Mouse (Mus musculus) kidney, embryonic 16.5 days (tissue): ENCODE data around the gene Setdb1. TPM values are rescaled to one million over a fixed set of nuclear protein-coding genes. Genes with fewer than 3 reads are reported as not detected.

Experiments used
- ATAC-seq: fragments of 200-750 bp; cut with Nextera tagmentation; 2 replicates; pipeline ENCODE4 v1.8.0; 2017; ENCODE audit warnings: moderate TSS enrichment; ENCODE audit not compliant: low FRiP score, low TSS enrichment
- H3K27ac ChIP-seq: fragments of 300-500 bp; sonication (generic); 2 replicates; pipeline ENCODE4 v1.5.1; 2014; ENCODE audit warnings: low read length
- H3K27me3 ChIP-seq: fragments of 300-500 bp; sonication (generic); 2 replicates; pipeline ENCODE4 v1.6.1; 2014; ENCODE audit warnings: low read length, control low read depth, mixed read lengths; ENCODE audit not compliant: insufficient read depth
- H3K36me3 ChIP-seq: fragments of 300-500 bp; sonication (generic); 2 replicates; pipeline ENCODE4 v1.6.1; 2014; ENCODE audit warnings: low read length, control low read depth, mixed read lengths; ENCODE audit not compliant: insufficient read depth
- H3K4me1 ChIP-seq: fragments of 300-500 bp; sonication (generic); 2 replicates; pipeline ENCODE4 v1.6.1; 2014; ENCODE audit warnings: low read length, control low read depth, mixed read lengths; ENCODE audit not compliant: insufficient read depth
- H3K4me2 ChIP-seq: fragments of 300-500 bp; sonication (generic); replicated peaks from 2 replicates; pipeline ENCODE4 v1.6.1; 2014; ENCODE audit warnings: low read depth, low read length
- H3K4me3 ChIP-seq: fragments of 300-500 bp; sonication (generic); 2 replicates; pipeline ENCODE4 v1.5.1; 2014; ENCODE audit warnings: mild to moderate bottlenecking, low read length
- H3K9ac ChIP-seq: fragments of 300-500 bp; sonication (generic); replicated peaks from 2 replicates; pipeline ENCODE4 v1.6.1; 2014; ENCODE audit warnings: low read length
- H3K9me3 ChIP-seq: fragments of 300-500 bp; sonication (generic); 2 replicates; pipeline ENCODE4 v1.6.1; 2016; ENCODE audit warnings: low read length, control low read depth
- WGBS: fragments of 180-500 bp; shearing (Covaris S2); extraction: QIAGEN DNeasy Blood & Tissue Kit; methylation state at CpG from one replicate; pipeline ENCODE4 v1.1.7; 2014; 5-methylcytosine and 5-hydroxymethylcytosine counted together
- polyA plus RNA-seq: library from polyadenylated mRNA; unstranded; fragments of >200 nt; fragmentation: Nextera tagmentation; extraction: Ambion mirVana; gene quantifications from 2 replicates; pipeline ENCODE4 v1.2.1, GENCODE M21; 2015

Setdb1 gene
- polyA plus RNA-seq, 1 experiment from 2014 or later: 45.5 TPM

DNA sequence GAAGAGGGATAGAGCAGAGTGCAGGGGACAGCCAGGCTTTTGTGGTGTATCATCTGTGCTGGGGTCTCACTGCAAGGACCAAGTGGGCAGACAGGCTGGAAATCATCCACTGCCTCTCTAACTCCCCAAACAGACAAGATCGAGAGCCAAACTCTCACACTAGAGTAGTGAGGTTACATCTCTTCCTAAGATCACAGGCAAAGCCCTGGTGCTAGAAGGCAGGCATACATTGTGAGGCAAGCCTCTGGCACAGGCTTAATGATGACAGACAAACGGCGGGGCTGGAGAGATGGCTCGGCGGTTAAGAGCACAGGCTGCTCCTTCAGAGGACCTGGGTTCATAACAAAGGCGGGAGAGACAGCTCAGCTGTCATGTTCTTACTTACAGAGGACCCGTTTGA, 43.5 kb downstream of the Setdb1 start:
- no peak for ATAC-seq

DNA sequence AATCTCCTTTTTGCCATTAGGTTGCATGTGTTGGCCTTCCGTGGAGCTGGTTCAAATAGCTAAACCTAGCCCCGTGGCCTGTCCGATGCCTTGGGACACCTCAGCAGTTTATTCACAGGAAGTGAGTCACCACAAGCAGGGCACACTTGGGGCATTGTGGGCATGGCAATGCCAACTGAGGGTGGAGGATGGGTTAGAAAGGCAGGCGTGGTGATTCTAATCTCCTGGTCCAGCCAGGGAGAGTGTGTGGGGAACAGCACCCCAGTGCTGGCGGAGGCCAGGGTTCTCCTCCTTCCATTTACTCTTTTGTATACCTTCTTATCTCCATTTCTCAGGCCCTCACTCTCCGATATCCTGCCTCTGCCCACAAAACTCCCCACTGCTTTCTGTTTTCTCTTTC, 44.4 kb downstream of the Setdb1 start:
- no peak for ATAC-seq
- no peak overlapping the region for H3K27ac ChIP-seq
- H3K4me1 ChIP-seq: peaks cover 28% of the 10 kb centered on the region
- WGBS: 76% methylated on average over 6 of the region's 6 CpGs
- 0 out of 2 replicates have a peak overlapping the region, but pooled peaks have one; percentile 31 for H3K9ac ChIP-seq
- H3K27me3 ChIP-seq: no peaks in the 10 kb centered on the region
- no peak overlapping the region for H3K4me3 ChIP-seq
- no peaks in the 10 kb centered on the region for H3K9me3 ChIP-seq
- H3K36me3 ChIP-seq: no peaks in the 10 kb centered on the region
- no peak overlapping the region for H3K4me2 ChIP-seq

More for the DNA sequence above, 43.5 kb downstream of the Setdb1 start:
- Histone ChIP-seq H3K4me2 (no peak overlapping the region), H3K27ac (no peak overlapping the region), H3K27me3 (no peaks in the 10 kb centered on the region), H3K9me3 (no peaks in the 10 kb centered on the region), H3K9ac (no peak overlapping the region), H3K36me3 (no peaks in the 10 kb centered on the region), H3K4me3 (no peak overlapping the region), H3K4me1 (peaks cover 34% of the 10 kb centered on the region)
- WGBS: 57% methylated on average over 7 of the region's 7 CpGs

DNA sequence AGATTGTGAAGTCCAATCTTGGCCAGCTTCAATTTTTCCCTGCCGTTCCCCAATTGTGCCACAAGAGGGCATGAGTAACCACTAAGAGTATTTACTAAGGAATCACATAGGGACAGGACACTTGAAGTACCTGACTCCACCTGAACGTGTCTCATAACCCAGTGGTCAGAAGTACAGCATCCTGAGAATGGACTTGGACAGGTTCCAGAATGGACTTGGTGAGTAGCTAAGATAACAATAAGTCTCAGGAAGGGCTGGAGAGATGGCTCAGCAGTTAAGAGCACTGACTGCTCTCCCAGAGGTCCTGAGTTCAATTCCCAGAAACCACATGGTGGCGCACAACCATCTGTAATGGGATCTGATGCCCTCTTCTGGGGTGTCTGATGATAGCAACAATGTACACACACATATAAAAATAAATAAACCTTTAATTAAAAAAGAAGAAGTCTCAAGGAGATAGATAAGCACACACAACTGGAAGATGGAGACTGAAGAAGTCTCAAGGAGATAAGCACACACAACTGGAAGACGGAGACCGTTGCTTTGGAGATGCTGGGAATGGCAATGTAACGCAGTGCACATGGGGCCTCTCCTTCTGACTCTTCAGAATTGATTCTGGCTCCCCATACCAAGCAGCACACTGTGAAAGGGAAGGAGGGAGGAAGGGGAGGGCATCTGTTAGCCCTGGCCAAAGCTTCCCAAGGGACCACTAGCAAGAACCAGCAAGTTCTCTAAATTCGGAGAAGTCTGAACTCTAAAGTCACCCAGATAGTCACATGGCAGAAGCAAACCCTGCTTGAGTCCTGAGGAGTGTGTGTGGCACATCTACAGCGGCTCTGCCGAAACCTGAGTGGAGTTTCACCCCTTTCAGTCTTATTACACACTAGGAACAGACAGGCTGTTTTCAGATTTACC, 45.8 kb downstream of the Setdb1 start:
- no peaks in the 10 kb centered on the region for H3K9me3 ChIP-seq
- H3K27ac ChIP-seq: no peak overlapping the region
- no peak overlapping the region for H3K9ac ChIP-seq
- H3K36me3 ChIP-seq: no peaks in the 10 kb centered on the region
- peaks cover 21% of the 10 kb centered on the region for H3K4me1 ChIP-seq
- H3K4me2 ChIP-seq: no peak overlapping the region
- ATAC-seq: no peak
- no peak overlapping the region for H3K4me3 ChIP-seq
- H3K27me3 ChIP-seq: no peaks in the 10 kb centered on the region
- WGBS: 68% methylated on average over 9 of the region's 9 CpGs

DNA sequence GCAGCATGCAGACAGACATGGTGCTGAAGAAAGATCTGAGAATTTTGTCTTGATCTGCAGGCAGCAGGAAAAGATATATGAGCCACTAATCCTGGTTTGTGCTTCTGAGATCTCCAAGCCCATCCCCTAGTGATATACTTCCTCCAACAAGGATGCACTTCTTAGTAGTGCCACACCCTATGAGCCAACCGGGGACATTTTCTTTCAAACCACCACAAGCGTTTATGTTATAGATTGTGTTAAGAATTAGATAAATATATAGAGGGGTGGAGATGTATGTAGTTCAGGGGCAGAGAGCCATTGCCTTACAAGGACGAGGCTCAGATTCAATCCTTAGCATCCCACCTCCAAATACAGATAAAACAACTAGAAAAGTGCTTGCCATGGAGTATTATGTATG, 46.5 kb downstream of the Setdb1 start:
- Histone ChIP-seq H3K4me2 (no peak overlapping the region), H3K9me3 (no peaks in the 10 kb centered on the region), H3K27ac (no peak overlapping the region), H3K4me3 (no peak overlapping the region), H3K9ac (no peak overlapping the region), H3K4me1 (peaks cover 16% of the 10 kb centered on the region), H3K36me3 (no peaks in the 10 kb centered on the region), H3K27me3 (no peaks in the 10 kb centered on the region)
- 63% methylated on average over 3 of the region's 3 CpGs for WGBS
- no peak for ATAC-seq

DNA sequence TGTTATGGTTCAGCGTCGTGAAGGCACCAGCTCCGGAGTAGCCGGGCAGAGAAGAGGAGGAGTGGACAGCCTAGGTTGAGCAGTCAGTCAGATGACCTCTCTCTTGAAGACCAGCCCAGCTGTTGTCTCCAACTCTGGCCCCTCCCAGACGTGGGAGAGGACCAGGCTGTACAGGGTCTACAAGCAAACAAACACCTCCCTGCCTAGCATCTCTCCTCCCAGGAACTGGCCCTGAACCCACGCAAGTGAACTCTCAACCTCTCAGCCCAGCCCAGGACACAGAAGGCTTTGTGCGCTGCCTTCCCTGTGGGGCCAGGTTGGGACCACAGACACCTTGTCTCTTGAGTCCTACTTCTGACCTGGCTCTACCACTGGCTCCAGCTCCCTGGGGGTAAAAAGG, 49.9 kb downstream of the Setdb1 start, which contains the start of gene Anxa9:
Anxa9 (minus strand) TSS at position 77 of the 400 bp plus-strand sequence.
- peak within 1 kb of the TSS; percentile 19; the same call in 1 of the 2 replicates for H3K9ac ChIP-seq
- peak within 1 kb of the TSS; percentile 24; the same call in 1 of the 2 replicates for H3K4me2 ChIP-seq
- peak within 1 kb of the TSS; percentile 67 for H3K27ac ChIP-seq
- peak; percentile 65 for ATAC-seq
- 40% methylated on average over 7 of the region's 7 CpGs for WGBS
- peaks cover 6% of the 10 kb centered on the region for H3K4me1 ChIP-seq
- no peaks in the 10 kb centered on the region for H3K9me3 ChIP-seq
- H3K27me3 ChIP-seq: no peaks in the 10 kb centered on the region
- no peak within 1 kb of the TSS for H3K4me3 ChIP-seq
- H3K36me3 ChIP-seq: no peaks in the 10 kb centered on the region

DNA sequence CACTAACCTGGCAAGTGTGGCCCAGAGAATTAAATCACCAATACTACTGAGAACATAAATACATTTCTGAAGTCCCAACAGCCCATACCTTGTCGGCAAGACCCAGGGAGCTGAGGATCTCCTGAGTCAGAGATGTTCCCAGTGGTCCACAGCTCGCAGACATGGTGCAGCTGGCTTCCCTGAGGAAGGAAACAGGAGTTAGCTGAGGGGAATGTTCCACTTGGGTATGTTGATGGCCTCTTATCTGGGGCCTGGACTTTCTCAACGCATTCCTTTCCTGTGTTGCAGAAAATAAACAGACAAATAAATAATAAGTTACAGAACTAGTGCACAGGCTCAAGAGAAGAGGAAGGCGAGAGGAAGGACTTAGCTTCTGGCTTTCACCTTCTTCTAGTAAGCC, 50.8 kb downstream of the Setdb1 start:
- Histone ChIP-seq H3K4me1 (peaks cover 6% of the 10 kb centered on the region), H3K4me3 (no peak overlapping the region), H3K36me3 (no peaks in the 10 kb centered on the region), H3K4me2 (no peak overlapping the region; the same call in 1 of the 2 replicates), H3K27ac (peak overlapping the region; percentile 63; the same call in 1 of the 2 replicates), H3K9me3 (no peaks in the 10 kb centered on the region), H3K27me3 (no peaks in the 10 kb centered on the region), H3K9ac (no peak overlapping the region)
- no peak for ATAC-seq
- 73% methylated on average over 4 of the region's 4 CpGs for WGBS

DNA sequence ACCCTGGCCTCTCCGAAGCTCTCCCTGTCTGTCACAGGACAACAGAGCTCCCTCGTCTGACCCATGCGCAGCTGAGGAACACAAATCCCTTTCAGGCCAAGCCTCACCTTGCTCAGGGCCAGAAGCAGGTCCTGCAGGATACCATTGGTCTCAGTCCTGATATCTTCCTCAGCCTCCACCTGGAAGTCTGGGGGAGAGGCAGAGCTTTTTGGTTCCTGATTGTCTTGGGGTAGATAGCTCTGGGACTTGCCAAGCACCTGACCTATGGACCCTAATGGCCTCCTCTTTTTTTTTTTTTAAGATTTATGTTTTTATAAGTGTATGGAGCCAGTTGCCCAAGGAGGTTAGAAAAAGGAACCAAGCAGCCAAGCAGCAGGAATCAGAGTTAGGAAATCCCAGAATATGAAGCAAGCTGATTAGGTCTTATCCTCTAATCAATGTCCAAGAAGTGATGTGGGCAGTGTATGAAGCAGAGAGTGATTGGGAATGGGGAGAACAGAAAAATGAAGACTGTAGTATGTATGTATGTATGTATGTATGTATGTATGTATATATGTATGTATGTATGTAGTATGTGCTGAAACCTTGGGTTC, 55.7 kb downstream of the Setdb1 start:
- WGBS: 85% methylated on average over 3 of the region's 3 CpGs
- Histone ChIP-seq H3K27me3 (no peaks in the 10 kb centered on the region), H3K9me3 (no peaks in the 10 kb centered on the region), H3K4me2 (no peak overlapping the region), H3K4me3 (no peak overlapping the region), H3K36me3 (peaks cover 4% of the 10 kb centered on the region; the same call in 1 of the 2 replicates), H3K4me1 (no peaks in the 10 kb centered on the region; the same call in 1 of the 2 replicates), H3K9ac (no peak overlapping the region), H3K27ac (no peak overlapping the region)
- ATAC-seq: no peak

DNA sequence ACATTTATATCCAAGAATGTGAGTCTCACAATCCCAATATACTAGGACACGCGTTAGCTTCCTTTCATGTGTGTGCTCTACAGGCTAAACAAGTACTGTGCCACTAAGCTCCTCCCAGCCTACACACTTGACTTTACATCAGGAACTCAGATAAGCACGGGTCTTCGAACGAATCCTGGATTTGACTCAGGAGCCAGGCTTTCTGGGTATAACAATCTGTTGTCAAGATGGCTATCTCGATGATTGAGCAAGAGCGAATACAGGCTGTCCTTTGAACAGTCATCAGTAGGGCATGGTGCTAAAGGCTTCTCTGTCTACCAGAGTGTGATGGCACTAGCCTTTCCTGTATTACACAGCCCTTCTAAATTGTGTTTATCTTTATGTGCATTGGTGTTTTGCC, 59.0 kb downstream of the Setdb1 start:
- peaks cover 25% of the 10 kb centered on the region for H3K36me3 ChIP-seq
- H3K9me3 ChIP-seq: no peaks in the 10 kb centered on the region
- no peak for ATAC-seq
- WGBS: 82% methylated on average over 7 of the region's 7 CpGs
- H3K4me1 ChIP-seq: peaks cover 11% of the 10 kb centered on the region
- no peak overlapping the region for H3K4me2 ChIP-seq
- H3K27ac ChIP-seq: no peak overlapping the region
- H3K4me3 ChIP-seq: no peak overlapping the region
- no peak overlapping the region for H3K9ac ChIP-seq
- H3K27me3 ChIP-seq: no peaks in the 10 kb centered on the region

GRCm38 (mm10) chr3:95296103-95296469, 60.9 kb downstream of the Setdb1 start:
- peaks cover 11% of the 10 kb centered on the region for H3K4me1 ChIP-seq
- peaks cover 29% of the 10 kb centered on the region for H3K36me3 ChIP-seq
- no peaks in the 10 kb centered on the region for H3K9me3 ChIP-seq
- H3K27me3 ChIP-seq: no peaks in the 10 kb centered on the region
- peak overlapping the region; percentile 35; the same call in 1 of the 2 replicates for H3K27ac ChIP-seq
- no peak overlapping the region for H3K4me2 ChIP-seq
- H3K4me3 ChIP-seq: no peak overlapping the region
- peak; percentile 41; the same call in 1 of the 2 replicates for ATAC-seq
- H3K9ac ChIP-seq: 0 out of 2 replicates have a peak overlapping the region, but pooled peaks have one; percentile 27
- whole genome bisulfite sequencing: 13% methylated on average over 5 of the region's 5 CpGs
